ENCODE assay signal across 1 mouse cellular context in the genomic region with DNA sequence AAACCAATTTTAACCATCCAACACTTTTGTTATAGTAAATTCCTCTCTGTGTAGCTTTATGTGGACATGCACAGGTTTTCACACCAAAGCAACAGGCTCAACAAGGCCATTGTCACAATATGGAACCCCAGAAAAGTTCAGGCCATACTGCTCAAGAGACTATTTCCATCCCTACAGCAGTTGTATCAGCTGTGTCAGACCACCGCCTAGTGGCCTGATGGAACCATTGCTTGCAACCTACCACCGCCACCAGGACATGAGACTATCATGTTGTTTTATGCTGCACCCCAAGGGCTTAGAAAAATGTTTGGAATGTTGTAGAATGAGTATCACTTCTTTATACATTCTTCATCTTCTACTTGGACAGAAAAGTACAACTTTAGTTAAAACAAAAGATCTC.
TF ChIP-seq lines count a peak whose summit lies in the region.

No protein-coding gene starts in this region.

TF ChIP-seq in MEL, 35 proteins besides CTCF, POLR2A, EP300 and RAD21 (continued from another document):
- no peak for TF ChIP-seq MXI1 (IDR thresholded peaks at IDR 0.05; ENCODE audit: low read depth, low read length)
- TF ChIP-seq SMC3 (IDR thresholded peaks at IDR 0.05; ENCODE audit: low read depth, low read length) = peak; percentile 88
- no peak for TF ChIP-seq BHLHE40 (IDR thresholded peaks at IDR 0.05; ENCODE audit: borderline replicate concordance, low read depth, low read length)
- no peak for TF ChIP-seq MEF2A (IDR thresholded peaks at IDR 0.05; ENCODE audit: extremely low read depth, insufficient replicate concordance, low read depth, low read length, poor library complexity, severe bottlenecking)
- TF ChIP-seq NRF1 (IDR thresholded peaks at IDR 0.05; ENCODE audit: insufficient read depth, low read depth, low read length, poor library complexity, severe bottlenecking) = no peak
- no peak for TF ChIP-seq POLR2AphosphoS5 (IDR thresholded peaks at IDR 0.05; ENCODE audit: borderline replicate concordance, low read depth, low read length)
